Mouse (Mus musculus) hindbrain, embryonic 10.5 days (tissue): Measurements from ENCODE around the gene Rnf148. TPM values are rescaled to one million over a fixed set of nuclear protein-coding genes. Genes with fewer than 3 reads are reported as not detected.

Experiments used
- DNase-seq: peaks from one replicate; pipeline ENCODE4 v3.0.0-alpha.2; 2017; ENCODE audit warnings: low spot score
- H3K27ac ChIP-seq: fragments of 300-500 bp; sonication (generic); 2 replicates; pipeline ENCODE4 v1.5.1; 2016; ENCODE audit warnings: mild to moderate bottlenecking, moderate library complexity
- H3K27me3 ChIP-seq: fragments of 300-500 bp; sonication (generic); 2 replicates; pipeline ENCODE4 v1.6.1; 2016; ENCODE audit warnings: mild to moderate bottlenecking; ENCODE audit not compliant: poor library complexity, insufficient read depth, severe bottlenecking
- H3K36me3 ChIP-seq: fragments of 300-500 bp; sonication (generic); 2 replicates; pipeline ENCODE4 v1.6.1; 2016; ENCODE audit warnings: mild to moderate bottlenecking, moderate library complexity
- H3K4me1 ChIP-seq: fragments of 300-500 bp; sonication (generic); replicated peaks from 2 replicates; pipeline ENCODE4 v1.6.1; 2016; ENCODE audit warnings: mild to moderate bottlenecking
- H3K4me3 ChIP-seq: fragments of 300-500 bp; sonication (generic); 2 replicates; pipeline ENCODE4 v1.5.1; 2016; ENCODE audit warnings: mild to moderate bottlenecking, moderate library complexity
- H3K9me3 ChIP-seq: fragments of 300-500 bp; sonication (generic); 2 replicates; pipeline ENCODE4 v1.6.1; 2016; ENCODE audit warnings: mild to moderate bottlenecking, moderate library complexity
- WGBS: fragments of 180-500 bp; shearing (Covaris S2); methylation state at CpG from one replicate; pipeline ENCODE4 v1.1.7; 2016; 5-methylcytosine and 5-hydroxymethylcytosine counted together
- polyA plus RNA-seq: library from polyadenylated mRNA; unstranded; fragments of >200 nt; fragmentation: Nextera tagmentation; extraction: Ambion mirVana; gene quantifications from 2 replicates; pipeline ENCODE4 v1.2.1, GENCODE M21; 2016

Rnf148 gene
- polyA plus RNA-seq, result 0.12 TPM in 1 of 2 replicates, not detected in the other

DNA sequence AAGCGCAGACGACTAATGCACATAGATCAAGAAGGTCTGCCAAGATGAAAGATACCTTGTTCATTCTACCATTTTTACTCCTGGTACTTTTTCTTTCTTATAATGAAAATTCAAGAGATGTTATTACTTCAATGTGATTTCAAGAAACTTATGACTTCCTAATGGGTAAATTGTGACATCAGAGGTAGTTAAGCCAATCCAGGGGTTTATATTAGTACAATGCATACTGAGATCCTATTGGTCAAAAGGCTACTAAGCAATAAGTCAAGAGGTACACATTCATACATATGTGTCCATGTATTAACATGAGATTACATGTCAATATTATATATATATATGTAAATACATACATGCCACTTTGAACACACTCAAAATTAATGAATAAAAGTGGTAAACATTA is at the start of gene Rnf148:
Rnf148 (minus strand) TSS at position 101 of the 400 bp plus-strand sequence.
- Histone ChIP-seq H3K36me3 (no peaks in the 10 kb centered on the region), H3K27ac (no peak within 1 kb of the TSS), H3K4me3 (no peak within 1 kb of the TSS), H3K27me3 (no peaks in the 10 kb centered on the region), H3K4me1 (no peaks in the 10 kb centered on the region), H3K9me3 (no peaks in the 10 kb centered on the region)
- no peak for DNase-seq
- WGBS, result 93% methylated on average over 2 of the region's 2 CpGs

DNA sequence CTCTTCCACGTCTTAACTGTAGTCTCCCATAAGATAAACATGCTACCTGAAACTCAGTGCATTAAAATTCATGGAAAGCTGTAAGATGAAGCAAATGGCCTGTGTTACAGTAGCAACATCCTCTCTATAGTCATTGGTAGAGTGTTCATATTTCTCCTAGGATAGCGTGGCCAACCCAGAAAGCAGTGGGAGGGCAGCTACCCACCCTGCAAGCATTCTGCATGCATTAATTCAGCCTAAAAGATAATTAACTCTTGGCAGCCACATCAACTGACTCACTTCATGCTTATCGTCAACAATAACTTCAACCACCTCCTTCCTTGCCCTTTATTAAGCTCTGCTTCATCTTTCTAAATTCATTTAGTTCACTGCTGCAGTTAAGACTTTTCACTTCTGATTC is 45.9 kb upstream of the Rnf148 start:
- H3K36me3 ChIP-seq, result no peaks in the 10 kb centered on the region
- H3K27me3 ChIP-seq, result no peaks in the 10 kb centered on the region
- no peak overlapping the region for H3K4me3 ChIP-seq
- H3K27ac ChIP-seq, result no peak overlapping the region
- no peaks in the 10 kb centered on the region for H3K9me3 ChIP-seq
- 79% methylated on average over 3 of the region's 3 CpGs for WGBS
- no peaks in the 10 kb centered on the region for H3K4me1 ChIP-seq
- DNase-seq, result no peak

DNA sequence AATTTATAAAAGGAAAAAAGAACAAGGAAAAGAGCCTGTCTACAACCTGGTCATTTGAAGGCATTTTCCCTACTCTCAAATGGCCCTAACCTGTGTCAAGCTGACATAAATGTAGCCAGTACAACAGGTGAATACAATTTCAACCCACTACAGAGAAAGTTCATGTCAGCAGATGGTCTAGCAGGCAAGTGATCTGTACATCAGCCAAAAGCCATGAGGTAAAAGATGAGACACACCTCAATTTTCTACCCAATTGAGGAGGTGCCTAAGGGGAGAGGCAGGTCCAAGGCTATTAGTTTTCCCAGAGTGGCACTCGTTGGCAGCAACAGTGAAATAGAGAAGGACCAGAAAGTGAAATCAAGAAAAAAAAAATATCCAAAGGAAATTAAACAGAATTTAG is 23.2 kb upstream of the Rnf148 start:
- Histone ChIP-seq H3K4me3 (no peak overlapping the region), H3K36me3 (no peaks in the 10 kb centered on the region), H3K9me3 (no peaks in the 10 kb centered on the region), H3K27me3 (no peaks in the 10 kb centered on the region), H3K27ac (no peak overlapping the region), H3K4me1 (no peaks in the 10 kb centered on the region)
- WGBS, result 80% methylated on average over 1 of the region's 1 CpGs
- DNase-seq, result no peak

DNA sequence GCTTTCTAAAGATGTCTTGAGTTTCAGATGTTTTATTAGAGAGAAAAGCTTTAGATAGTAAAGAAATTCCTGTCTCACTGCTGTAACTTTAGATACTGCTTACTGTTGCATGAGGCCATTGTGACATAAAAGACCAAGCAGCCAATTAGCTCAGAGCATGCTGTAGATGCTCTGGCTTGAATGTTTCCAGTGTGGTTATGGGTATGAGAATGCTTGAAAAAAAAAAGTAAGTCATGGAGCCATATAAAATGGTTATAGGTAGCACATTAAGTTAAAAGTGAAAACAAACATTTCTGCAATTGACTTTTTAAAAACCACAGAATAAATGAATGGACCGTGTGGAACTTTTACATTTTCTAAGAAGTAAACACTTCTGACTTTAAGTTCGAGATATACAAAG is 4.7 kb downstream of the Rnf148 start, which contains the start of gene Rnf133:
Rnf133 (minus strand) TSS at position 101 of the 400 bp plus-strand sequence.
- no peaks in the 10 kb centered on the region for H3K36me3 ChIP-seq
- no peak within 1 kb of the TSS for H3K27ac ChIP-seq
- WGBS, result 88% methylated on average over 2 of the region's 2 CpGs
- no peaks in the 10 kb centered on the region for H3K27me3 ChIP-seq
- no peaks in the 10 kb centered on the region for H3K9me3 ChIP-seq
- no peak for DNase-seq
- no peaks in the 10 kb centered on the region for H3K4me1 ChIP-seq
- H3K4me3 ChIP-seq, result no peak within 1 kb of the TSS

DNA sequence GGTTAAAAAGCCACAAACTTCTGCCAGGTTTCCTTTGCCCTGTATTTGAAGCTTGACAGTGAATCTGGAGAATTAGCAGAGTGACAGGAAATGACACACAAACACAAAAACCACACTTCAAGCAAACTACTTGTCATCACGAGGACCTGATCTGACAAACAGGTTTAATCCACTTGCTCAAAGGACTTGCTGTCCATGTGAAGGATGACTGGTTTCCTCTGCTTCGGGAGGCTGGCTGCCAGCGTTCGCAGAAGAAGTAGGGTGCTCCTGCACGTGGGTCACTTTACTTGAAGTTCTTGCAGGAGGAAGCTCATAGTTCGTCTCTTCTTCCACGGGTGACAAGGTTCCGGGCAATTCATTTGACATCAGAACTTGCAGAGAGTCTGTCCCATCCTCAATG is 6.2 kb downstream of the Rnf148 start:
- Histone ChIP-seq H3K27me3 (no peaks in the 10 kb centered on the region), H3K4me3 (no peak overlapping the region), H3K36me3 (no peaks in the 10 kb centered on the region), H3K4me1 (no peaks in the 10 kb centered on the region), H3K27ac (no peak overlapping the region), H3K9me3 (no peaks in the 10 kb centered on the region)
- DNase-seq, result no peak
- 87% methylated on average over 8 of the region's 8 CpGs for WGBS

DNA sequence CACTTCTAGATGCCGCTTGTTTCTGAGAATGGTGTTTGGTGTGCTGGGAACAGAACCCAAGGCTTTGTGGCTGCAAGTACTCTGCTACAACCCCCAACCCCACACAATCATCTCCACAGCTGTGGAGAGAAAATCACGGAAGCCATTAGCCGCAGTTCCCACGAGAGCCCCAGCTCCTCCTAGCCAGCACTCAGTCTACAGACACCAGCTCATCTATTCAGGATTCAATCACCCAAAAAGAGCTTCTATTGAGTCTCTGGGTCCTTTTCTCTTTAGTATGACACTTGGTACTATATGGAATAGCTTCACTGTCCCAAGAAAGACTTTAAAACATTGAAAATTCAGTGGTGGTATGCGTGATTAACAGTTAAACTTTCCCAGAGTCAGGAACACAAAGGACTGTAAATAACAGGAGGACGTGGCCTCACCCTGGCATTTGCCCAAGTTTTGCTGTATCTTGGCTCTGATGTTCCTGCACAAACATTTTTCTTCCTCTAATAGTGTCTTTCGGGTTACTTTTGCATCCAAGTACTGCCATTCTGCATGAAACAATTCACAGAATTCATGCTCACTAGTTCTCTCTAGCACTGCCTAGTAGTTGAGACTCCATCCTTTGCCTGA is 7.2 kb downstream of the Rnf148 start:
- no peak overlapping the region for H3K27ac ChIP-seq
- DNase-seq, result no peak
- no peaks in the 10 kb centered on the region for H3K36me3 ChIP-seq
- WGBS, result 87% methylated on average over 7 of the region's 7 CpGs
- H3K27me3 ChIP-seq, result no peaks in the 10 kb centered on the region
- no peaks in the 10 kb centered on the region for H3K4me1 ChIP-seq
- H3K4me3 ChIP-seq, result no peak overlapping the region
- H3K9me3 ChIP-seq, result no peaks in the 10 kb centered on the region

DNA sequence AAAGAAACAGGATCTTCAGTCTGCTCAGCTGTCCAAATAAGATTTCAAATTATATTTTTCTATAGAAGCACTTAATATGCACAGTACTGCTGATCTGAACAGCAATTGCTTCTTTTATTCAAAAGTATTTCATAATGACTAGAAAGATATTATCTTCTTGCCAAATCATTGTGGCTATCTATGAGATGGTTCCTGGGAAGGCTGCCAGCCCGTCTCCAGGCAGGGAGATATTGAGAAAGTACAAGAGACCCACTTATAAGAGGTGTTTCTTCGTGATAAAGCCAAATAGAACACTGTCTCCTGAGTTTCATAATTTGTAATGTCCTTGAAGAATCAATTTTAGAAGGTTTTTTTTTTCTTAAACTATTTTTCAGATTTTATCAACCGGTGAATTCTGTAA is 17.9 kb downstream of the Rnf148 start:
- 84% methylated on average over 3 of the region's 3 CpGs for WGBS
- DNase-seq, result no peak
- H3K36me3 ChIP-seq, result no peaks in the 10 kb centered on the region
- peaks cover 8% of the 10 kb centered on the region; the same call in 1 of the 2 replicates for H3K27me3 ChIP-seq
- no peaks in the 10 kb centered on the region for H3K9me3 ChIP-seq
- H3K27ac ChIP-seq, result no peak overlapping the region
- H3K4me1 ChIP-seq, result 0 out of 2 replicates have a peak, but pooled peaks cover 3% of the 10 kb centered on the region
- no peak overlapping the region for H3K4me3 ChIP-seq

DNA sequence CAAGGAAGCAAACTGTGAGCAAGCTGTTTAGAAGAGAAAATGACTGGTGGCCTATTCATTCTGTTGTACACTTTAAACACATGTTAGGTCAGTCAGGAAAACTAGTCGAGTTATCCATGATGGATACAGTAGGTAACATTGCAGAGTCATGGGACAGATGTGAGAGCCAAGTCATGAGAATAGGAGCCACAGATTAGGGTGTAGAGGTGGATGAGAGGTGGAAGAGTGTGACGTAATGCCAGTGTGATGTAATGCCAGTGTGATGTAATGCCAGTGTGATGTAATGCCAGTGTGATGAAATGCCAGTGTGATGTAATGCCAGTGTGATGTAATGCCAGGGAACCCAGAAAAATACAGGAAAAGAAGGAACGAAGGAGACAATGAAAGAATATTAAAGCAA is 19.7 kb downstream of the Rnf148 start:
- Histone ChIP-seq H3K36me3 (no peaks in the 10 kb centered on the region), H3K9me3 (no peaks in the 10 kb centered on the region), H3K27me3 (peaks cover 12% of the 10 kb centered on the region; the same call in 1 of the 2 replicates), H3K4me3 (no peak overlapping the region), H3K4me1 (peaks cover 3% of the 10 kb centered on the region; the same call in 1 of the 2 replicates), H3K27ac (no peak overlapping the region)
- WGBS, result 89% methylated on average over 3 of the region's 3 CpGs
- no peak for DNase-seq

DNA sequence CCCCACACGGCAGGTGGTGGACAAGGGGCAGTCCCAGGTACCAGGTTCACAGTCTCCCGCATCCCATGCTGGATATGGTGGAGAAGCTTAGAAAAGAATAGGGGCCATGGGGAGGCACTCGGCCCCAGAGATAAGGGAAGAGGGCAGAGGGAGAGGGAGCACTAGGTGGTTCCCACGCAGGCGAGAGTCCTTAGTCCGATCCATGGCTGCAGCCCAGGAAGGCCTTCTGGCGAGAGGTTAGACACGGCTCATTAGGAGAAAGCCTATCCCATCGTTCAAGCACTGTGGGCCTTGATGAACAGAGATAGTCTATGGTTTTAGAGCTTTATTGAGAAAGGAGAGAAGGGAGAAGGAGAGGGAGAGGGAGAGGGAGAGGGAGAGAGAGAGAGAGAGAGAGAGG is 20.9 kb downstream of the Rnf148 start:
- Histone ChIP-seq H3K27ac (no peak overlapping the region), H3K4me3 (no peak overlapping the region), H3K4me1 (peaks cover 3% of the 10 kb centered on the region; the same call in 1 of the 2 replicates), H3K27me3 (peaks cover 12% of the 10 kb centered on the region; the same call in 1 of the 2 replicates), H3K9me3 (no peaks in the 10 kb centered on the region), H3K36me3 (no peaks in the 10 kb centered on the region)
- DNase-seq, result no peak
- WGBS, result 70% methylated on average over 9 of the region's 9 CpGs

DNA sequence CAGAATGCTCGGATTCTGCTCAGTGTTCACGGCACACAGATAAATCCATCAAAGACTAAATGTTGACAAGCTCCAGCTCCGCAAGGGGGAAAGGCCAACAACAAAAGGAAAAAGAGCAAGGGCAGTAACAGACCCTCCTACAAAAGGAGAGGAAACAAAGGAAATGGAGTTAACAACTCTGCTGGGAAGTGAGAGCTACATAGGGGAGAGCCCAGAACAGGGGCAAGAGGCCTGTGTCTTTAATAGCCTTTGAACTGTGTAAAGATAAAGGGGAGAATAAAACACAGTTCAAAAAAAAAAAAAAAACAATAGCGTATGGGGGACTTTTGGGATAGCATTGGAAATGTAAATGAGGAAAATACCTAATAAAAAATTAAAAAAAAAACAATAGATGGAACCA is 24.5 kb downstream of the Rnf148 start:
- Histone ChIP-seq H3K36me3 (no peaks in the 10 kb centered on the region), H3K9me3 (no peaks in the 10 kb centered on the region), H3K4me1 (peaks cover 3% of the 10 kb centered on the region; the same call in 1 of the 2 replicates), H3K27ac (no peak overlapping the region), H3K4me3 (no peak overlapping the region), H3K27me3 (peaks cover 12% of the 10 kb centered on the region; the same call in 1 of the 2 replicates)
- 19% methylated on average over 4 of the region's 4 CpGs for WGBS
- no peak for DNase-seq

Other genes starting within 250 kb of the Rnf148 start
- gene Rnf133, start 4.8 kb downstream of the Rnf148 start, polyA plus RNA-seq, result not detected in 2 replicates
- gene Cadps2, start 184.3 kb upstream of the Rnf148 start, polyA plus RNA-seq, result 1.4 and 1.6 TPM in 2 replicates